Mouse (Mus musculus) kidney, adult 18-20 months (tissue): ENCODE data around the gene Nanos1.
A peak's percentile ranks its signal among the peaks of the same experiment; 100 is the strongest.

Experiments
- DNase-seq: peaks from one replicate; pipeline ENCODE4 v3.0.0; 2021

Nanos1 gene

DNA sequence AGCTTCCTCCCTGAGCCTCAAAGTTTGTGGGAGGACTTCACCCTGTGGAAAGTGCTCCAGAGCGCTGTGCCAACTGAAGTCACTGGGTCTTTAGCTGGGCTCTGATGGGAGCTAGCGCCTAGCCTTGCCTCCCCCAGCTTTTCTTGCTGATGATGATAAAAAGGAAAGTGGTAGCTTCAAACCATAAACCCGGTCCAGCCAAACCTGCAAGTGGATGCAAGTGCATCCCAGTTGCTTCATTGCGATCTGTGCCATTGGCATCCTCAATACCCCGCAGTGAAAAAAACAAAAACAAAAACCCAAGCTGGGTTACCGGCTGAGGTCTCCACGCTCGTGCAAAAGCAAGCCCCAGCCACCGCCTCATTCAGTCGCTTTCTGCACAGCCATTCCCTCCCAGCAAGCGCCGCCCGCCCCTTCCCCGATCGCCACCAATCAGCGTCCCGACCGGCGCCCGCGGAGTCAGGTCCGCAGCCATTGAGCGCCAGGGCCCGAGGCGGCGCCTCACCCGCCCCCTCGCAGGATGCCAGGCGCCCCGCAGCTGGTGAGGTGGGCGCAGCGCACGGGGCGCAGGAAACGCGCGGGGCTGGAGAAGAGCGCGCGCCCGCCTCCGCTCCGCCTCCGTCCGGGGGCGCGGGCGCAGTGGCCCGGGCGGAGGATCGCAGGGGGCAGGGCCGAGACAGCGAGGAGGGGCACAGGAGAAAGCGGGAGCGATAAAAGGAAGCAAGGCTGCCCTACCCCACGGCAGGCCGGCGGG, at the start of gene Nanos1:
Nanos1 (plus strand) TSS at position 550 of the 754 bp plus-strand sequence.
- peak; percentile 87 for DNase-seq

DNA sequence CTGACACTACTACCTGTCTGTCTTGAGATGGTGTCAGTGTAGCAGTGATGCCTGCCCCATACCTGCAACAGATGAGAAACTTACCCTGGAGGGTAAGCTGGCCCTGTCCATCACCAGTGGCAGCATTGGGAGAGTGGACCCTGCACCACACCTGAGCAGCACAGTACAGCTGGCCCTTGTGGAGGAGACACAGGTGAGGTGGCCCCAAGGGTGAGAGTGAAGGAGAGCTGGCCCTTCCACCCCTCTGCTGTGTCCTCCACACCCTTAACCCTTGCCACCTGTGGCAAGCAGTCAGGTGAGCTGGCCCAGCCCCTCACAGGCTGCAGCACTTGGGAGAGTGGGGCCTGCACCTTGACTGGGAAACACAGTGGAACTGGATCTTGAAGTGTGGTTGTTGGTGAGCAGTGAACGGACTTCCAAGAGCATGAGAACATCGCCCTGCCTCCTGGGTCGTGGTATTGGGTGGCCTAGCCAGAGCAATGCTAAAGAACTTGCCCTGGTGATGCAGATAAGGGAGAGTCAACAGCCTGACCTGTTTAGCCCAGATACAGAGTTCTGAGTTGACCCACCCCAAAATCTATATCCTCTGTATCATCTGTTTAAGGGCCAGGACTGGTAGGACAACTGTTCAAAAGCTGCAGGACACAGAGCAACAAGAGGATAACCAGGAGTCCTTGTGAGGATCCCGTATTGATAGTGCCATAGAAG, 46.4 kb upstream of the Nanos1 start:
- no peak for DNase-seq

DNA sequence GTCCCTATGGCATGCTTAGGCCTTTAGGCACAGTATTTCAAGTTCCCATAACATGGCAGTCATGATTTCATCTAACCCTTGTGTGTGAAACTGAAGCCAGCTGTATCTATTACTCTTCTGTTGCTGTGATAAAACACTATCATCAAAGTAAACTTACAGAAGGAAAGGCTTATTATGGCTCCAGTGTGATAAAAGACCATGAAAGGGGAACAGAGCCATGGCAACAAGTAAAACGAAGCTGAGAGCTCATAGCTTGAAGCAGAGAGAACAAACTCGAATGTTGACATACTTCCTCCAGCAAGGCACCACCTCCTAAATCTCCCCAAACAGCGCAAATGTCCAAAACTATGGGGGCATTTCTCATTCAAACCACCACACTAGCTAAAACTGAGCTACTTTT, 45.6 kb upstream of the Nanos1 start:
- DNase-seq: no peak

DNA sequence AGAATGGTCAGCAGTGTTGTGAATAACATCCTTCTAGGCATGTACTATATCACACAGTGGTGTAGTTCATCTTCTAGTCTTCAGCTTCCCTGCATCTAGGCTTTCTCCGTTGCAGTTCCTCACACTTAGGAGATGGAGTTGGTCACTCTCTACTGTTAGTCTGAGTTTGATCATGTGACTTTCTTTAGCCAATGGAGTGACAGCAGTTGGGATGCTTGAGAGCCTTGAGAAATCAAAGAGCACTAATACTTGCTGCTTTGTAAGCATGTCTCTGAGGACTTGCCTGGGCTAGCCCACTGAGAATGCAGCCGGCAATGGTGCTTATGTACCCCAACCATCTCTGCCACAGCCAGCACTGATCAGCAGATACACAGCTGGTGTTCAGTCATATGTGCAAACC, 43.2 kb upstream of the Nanos1 start:
- DNase-seq: no peak

DNA sequence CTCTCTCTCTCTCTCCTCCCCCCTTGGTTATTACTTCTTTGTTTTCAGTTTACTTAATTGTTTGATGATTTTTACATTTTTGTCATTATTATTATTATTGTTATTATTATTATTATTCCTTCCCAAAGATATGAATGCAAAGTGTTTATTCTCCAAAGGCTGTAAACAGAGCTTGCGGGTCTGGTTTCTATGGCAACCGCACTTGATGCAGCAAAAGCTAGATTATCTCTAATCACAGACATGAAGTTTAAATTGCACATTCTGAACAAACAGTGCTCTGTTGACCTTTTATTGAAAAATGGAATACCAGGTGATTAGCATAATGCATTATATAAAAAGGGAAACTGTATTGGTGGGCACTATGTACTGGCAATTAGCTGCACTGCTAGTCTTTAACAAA, 39.4 kb upstream of the Nanos1 start:
- DNase-seq: no peak

DNA sequence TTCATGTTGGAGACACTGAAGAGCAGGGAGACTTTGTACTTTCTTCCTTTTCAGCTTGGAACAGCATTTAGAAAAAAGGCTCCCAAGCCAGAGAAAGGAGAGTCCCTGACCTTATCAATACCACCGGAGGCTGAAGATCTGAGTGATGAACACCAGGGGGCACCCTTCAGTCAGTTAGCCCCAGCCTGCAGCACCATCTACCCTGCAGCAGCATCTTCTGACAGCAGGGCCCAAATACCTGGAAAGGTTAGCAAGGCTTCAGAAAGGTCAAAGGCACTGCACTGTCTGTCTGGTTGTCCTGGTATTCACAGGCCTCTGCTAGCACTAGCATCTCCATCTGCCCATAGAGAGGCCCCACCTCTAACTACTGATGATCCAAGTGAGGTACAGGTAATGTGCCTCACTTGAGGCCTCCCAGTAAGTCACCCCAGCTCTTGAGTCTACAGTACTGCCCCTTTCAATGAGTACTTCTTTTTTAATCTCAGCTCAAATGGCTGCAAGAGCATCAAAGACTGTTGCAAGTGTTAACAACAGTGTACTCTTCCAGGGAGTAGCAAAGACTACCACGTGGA, 25.4 kb upstream of the Nanos1 start:
- DNase-seq: peak; percentile 38

DNA sequence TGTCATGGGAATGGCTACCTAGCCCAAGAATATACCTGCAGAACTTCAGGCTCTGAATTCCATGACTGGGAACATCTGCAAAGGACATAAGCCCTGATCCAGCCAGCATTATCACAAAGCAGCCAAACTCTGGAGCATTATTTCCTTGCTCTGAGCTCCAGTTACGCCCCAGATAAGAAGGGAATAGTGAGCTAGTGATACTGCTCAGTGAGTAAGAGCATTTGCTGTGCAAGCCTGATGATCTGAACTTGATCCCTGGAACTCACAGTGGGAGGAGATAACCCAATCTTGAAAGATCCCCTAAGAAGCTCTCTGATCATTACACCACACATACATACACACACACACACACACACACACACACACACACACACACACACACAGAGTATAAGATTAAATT, 24.5 kb upstream of the Nanos1 start:
- no peak for DNase-seq

DNA sequence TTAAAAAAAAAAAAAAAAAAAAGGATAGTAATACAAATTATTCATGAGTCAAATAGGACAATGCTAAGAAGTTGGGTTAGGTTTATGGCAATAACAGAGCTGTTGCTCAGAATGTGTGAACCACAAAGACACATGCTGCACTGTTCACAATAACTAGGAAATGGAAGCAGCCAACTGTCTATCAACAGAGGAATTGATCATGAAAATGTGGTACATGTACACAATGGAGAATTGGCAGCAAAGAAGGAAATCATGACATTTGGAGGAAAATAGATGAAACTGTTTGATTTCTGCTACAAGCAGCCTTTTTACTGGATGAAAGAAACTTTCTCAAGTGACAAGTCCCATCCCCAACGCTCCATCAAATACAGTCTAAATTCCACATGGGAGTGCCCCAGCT, 23.8 kb upstream of the Nanos1 start:
- DNase-seq: no peak

DNA sequence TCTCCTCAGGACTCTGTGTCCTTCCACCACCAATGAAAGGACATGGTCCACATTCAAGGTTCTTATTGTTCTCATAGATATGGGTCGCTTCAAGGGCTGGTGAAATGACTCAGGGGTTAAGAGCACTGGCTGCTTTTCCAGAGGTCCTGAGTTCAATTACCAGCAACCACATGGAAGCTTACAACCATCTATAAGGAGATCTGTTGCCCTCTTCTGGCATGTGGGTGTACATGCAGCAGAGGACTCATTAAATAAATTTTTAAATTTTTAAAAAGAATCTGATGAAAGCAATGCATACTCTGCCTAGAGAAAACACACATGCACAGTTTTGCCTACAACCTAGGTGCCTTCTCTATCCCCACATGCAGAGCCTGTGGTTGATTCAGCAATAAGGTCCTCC, 15.2 kb upstream of the Nanos1 start:
- no peak for DNase-seq

DNA sequence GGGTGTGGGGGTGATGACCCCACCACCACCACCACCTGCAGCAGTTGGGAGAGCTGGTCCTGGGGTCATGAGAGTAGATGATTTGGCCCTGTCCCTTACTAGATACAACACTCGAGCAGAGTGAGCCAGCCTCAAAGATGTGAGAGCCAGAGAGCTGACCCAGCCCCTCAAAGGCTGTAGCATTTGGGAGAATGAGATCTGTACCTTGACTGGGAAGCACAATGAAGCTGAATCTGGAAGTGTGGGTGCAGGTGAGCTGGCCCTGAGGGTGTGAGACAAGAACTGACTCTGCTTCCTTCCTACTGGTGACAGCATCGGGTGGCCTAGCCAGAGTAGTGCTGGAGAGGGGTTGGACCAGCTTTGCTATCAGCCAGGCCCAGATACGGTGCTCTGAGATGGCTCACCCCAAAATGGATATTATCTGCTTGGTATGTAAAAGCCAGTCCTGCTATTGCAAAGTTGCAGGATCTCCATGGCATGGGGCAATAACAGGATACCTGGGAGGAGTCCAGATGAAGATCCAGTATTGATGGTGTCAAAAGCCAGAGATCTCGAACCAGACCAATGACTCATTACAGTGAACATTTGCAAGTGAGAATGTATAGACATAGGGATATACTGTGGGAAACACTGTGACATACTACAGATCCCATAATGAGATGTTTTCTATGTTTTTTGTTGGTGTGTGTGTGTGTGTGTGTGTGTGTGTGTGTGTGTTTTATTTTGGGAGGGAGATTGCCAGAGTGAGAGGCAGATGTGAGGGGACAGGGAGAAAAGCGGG, 11.8 kb upstream of the Nanos1 start:
- DNase-seq: no peak

DNA sequence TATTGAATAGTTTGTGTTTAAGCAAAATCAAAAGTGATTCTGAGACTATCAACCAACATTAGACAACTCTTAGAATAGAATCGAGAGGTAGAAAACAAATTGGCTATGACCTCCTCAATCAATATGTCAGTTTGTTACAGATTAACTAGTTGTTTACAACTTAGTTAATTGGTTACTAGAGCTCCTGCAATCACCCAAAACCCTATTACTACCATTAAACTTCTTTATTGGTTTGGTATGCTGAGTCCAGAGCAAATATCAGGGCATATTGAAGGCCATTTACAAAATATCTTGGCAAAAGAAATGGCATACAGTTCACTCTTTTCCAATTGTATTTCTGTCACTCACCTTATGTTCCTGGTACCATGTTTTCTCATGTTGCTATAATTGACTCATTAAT, 8.0 kb upstream of the Nanos1 start:
- no peak for DNase-seq

DNA sequence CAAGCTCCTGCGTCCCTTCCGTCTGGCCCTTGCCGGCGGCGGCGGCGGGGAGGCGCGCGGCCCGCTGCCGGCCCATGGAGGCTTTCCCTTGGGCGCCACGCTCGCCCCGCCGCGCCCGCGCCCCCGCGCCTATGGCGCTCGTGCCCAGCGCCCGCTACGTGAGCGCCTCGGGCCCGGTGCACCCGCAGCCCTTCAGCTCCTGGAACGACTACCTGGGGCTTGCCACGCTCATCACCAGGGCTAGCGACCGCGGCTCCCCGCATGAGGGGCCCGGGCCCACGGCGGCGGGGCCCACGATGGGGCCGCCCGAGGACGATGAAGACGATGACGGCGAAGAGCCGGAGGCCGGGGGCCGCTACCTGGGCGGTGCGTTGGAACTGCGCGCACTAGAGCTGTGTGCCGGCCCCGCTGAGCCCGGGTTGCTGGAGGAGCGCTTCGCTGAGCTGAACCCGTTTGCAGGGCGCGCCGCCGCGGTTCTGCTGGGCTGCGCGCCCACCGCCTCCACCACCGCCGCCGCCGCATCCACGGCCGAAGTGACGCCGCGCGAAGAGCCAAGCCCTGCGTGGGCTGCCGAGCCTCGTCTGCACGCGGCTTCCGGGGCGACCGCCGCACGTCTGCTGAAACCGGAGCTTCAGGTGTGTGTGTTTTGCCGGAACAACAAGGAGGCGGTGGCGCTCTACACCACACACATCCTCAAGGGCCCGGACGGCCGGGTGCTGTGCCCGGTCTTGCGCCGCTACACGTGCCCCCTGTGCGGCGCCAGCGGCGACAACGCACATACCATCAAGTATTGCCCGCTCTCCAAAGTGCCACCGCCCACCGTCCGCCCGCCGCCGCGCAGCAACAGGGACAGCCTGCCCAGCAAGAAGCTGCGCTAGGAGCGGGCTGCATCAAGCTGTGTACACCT, 658 bp downstream of the Nanos1 start:
- DNase-seq: peak; percentile 64

DNA sequence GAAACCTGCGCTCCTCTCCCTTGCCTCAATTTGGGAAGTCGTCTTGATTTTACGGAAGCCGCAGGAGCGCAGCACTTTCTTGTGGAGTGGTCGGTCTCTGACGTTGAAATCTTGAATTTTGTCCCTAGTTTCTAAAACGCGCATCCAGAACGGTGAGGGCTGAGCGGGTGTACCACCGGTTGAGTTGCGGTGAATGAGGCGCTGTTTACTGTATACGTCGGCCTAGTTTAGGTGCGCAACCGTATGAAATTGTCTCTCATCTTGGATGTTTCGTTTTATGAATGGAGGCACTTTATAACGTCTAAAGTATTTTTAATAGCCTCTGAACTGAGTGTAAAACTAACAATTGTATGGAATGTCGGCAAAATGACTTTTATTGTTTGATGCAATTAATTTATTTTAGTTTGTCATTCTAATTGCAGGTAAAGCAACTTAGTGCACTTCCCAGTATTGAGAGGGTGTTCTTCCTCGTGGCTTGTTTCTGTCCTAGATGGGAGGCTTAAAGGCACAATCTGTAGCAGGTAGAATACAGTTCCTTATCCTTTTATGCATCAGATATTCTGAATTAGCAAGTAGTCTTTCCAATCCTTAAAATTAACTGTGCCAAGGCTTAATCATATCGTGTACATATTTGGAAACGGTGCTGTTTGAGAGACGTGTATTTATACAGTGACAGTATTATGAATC, 1.5 kb downstream of the Nanos1 start:
- DNase-seq: no peak

DNA sequence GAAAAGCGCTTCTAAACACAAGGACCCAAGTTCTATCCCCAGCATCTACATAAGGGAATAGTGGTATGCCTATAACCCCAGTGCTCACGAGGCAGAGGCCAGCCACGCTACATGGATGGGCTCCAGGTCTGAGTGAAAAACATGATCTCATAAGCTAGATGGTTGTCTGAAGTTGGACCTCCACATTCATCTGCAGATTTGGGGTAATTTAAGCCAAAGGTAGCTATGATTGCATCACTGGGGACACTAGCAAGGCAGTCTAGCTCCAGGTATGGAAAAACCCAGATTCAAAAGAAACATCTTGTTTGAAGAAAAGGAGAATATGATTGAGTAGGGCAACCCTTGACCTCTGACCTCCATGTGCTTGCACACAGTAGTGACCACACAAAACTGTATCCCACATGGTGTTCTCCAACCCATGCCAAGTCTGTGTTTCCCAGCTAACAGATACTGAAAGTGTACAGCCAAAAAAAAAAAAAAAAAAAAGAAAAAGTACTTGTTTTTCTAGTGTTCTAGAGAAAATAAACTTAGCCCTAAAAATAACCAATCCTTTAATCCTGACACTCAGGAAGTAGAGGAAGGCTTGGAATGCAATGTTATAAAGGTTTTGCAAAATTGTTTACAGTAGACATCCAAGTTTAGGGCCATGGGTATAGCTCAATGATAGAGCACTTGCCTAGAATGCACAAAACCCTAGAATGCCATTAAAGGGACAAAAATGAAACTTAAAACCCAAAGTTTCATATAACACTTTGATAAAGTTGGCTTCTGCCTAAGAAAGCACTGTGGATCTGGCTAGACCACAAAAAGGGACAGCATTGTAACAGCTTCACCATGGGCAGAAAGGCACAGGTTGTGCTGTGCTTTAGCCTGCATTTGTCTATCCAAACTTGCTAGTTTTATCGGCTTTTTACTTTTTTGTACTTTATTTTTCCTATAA, 3.4 kb downstream of the Nanos1 start:
- DNase-seq: no peak

DNA sequence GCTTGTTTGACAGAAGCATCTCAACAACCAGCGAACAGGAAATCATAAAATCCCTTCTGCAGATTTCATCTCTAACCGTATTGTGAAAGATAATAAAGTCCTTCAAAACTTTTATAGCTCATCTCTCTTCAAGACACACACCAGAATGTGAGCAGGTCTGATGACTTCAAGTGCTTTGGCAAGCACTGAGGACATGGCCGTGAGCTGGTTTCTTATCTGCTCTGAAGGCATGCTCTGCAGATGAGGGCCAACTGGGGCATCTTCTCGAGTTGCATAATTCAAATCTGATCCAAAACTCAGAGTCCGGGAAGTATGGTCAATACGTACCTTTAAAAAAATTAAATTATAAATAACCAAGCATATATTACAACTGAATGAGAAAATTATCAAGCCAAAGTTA, 17.6 kb downstream of the Nanos1 start:
- no peak for DNase-seq

DNA sequence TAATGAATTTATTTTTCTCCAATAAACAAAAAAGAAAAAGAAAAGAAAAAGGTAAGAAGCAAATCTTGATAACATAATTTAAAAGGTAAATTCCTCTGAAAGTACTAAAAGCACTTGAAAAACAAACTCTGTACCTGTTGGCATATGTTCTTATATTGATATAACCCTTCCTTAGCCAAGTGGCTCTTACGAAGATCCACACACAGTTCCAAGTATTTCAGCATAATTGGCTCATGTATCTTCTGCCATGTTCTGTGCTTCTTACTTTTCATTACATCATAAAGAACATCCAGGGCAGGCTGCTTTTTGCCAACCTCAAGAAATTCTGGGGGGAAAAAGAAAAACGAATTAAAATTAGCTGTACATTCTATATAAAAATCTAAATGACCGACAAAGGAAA, 26.2 kb downstream of the Nanos1 start:
- DNase-seq: no peak

DNA sequence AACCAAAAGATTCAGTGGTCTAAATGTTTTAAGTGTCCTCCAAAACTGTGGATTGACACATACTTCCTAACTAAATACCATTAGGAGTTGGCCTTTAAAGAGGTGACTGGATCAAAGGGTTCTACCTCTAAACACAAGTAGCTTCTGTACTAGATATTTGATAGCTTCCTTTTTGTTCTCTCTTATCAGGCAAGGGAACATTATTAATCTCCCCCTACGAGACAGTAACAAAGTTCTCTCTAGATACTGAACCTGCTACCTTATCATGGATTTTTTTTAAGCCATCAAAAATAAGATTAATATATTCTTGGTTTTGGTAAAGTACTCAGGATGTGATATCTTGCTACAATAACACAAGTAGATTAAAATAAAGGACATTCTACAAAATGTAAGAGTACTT, 28.9 kb downstream of the Nanos1 start:
- DNase-seq: no peak

DNA sequence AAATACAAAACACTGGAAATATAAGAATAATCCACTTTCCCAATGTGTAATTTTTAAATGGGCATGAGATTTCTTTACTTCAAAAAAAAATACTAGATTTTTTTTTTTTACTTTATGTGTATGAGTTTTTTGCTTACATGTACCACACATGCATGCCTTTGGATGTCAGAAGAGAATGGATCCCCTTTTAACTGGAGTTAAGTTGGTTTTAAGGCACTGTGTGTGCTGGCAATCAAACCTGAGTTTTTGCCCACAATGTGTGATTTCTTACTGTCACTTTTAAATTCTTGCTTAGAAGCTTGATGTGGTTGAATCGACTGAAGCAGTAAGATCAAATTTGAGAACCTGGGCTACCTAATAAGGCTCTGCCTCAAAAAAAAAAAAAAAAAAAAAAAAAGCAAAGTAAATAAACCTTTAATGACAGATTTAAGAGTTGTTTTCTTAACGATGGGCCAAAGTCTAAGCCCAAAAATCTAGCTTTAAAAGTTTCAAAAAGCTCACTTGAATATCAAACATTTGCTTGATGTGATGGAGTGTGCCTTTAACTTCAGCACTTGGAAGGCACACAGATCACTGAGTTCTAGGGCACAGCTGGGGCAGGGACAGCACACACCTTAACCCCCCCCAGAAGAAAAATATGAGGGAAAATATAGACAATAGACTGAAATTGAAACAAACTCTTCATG, 31.8 kb downstream of the Nanos1 start:
- DNase-seq: no peak

DNA sequence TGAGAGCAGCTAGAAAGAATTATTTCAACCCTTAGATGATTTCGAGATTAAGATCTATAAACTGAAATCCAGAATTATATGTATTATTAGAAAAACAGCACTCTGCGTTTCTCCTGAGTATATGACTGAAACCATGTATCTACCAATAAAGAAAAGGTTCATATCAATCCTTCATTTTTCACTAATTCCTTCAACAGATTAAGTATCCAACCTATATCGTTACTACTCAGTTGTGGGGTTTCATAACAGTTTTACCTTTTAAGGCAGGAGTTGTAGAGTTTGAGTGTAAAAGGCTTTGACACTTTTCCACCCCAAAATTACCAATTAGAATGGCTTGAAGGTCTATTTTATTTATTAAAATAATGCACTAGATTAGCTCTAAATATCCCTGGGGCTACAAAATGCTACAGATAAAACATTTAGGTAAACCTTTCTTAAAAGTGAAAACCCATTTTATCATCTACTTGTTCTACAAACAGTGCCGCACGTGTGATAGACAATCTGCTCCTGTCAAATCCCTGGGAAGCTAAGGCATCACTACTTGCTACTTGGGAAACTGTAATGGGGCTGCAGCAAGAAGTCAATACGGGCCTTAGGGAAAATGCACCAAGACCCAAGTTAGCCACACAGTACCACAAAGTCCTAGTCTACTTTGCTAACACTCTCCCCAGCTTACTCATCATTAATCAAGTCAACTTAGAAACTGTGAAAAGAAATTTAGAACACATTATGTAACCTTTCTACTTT, 32.6 kb downstream of the Nanos1 start:
- no peak for DNase-seq
